Mouse (Mus musculus): Measurements from ENCODE around the gene Nme9.

DNA sequence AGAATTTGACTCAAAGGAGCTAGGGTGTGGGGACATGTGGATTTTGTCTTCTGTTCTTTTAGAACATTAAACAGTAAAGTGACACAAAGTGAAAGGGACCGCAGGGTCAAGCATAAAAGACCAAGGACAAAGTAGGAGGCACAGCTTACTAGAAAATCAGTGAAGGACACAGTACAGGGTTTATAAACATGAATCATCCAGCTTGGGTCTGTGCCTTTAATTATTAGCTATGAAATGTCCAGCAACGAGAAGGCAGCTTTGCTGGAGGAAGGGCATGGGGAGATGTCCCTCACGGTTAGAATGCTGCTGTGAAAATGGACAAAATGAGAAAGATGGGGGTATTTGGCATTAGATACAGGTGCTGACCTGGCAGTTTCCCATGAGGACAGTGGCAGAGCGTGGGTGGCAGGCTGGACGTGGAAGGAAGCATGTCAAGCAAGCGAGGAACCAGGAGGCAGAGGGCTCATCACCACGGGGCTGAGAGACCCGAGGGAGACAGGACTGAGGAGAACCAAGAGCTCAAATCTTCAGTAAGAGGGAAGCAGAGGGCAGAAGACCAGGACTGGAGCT, 35.9 kb downstream of the Nme9 start:
- no peak for TF ChIP-seq POLR2A (IDR thresholded peaks at IDR 0.05; ENCODE audit: extremely low read depth, insufficient read depth, low read length)
- no peak for TF ChIP-seq CTCF (IDR thresholded peaks at IDR 0.05; ENCODE audit: extremely low read depth, insufficient read depth, low read length)
